Mouse (Mus musculus) testis, adult 2 months (tissue): ENCODE measurements around the gene Washc2.

Experiments used
- CTCF ChIP-seq: fragments of 200-500 bp; IDR thresholded peaks from 2 replicates; pipeline ENCODE4 v1.5.1; 2012; ENCODE audit warnings: low read depth, mild to moderate bottlenecking, inconsistent platforms, low read length, moderate library complexity; ENCODE audit not compliant: control insufficient read depth, insufficient read depth, insufficient replicate concordance
- POLR2A ChIP-seq: fragments of 200-500 bp; IDR thresholded peaks from 2 replicates; pipeline ENCODE4 v1.6.1; 2012; ENCODE audit warnings: low read depth, mild to moderate bottlenecking, inconsistent platforms, low read length, moderate library complexity; ENCODE audit not compliant: control insufficient read depth

DNA sequence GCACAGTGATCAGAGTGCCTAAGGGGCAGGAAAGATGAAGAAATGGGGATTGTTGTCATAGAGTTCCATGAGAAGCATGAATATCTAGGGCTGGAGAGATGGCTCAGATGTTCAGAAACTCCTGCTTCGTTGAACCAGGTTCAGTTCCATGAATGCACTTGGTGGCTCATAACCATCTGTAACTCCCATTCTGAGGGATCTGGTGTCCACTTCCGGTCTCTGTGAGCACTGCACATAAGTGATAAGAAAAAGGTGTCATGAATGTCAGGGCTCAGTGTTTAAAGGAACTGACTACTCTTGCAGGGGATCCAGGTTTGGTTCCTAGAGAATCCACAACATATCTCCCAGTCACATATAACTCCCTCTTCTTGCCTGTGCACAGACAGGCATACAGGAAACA, 8.2 kb upstream of the Washc2 start:
- TF ChIP-seq CTCF = no peak
- TF ChIP-seq POLR2A = no peak
